Mouse (Mus musculus): Measurements from ENCODE around the gene Adipor1. TPM values are rescaled to one million over a fixed set of nuclear protein-coding genes. Genes with fewer than 3 reads are reported as not detected.

The Adipor1 gene
- 94.8 and 120 TPM in 2 replicates for polyA plus RNA-seq (2012)

DNA sequence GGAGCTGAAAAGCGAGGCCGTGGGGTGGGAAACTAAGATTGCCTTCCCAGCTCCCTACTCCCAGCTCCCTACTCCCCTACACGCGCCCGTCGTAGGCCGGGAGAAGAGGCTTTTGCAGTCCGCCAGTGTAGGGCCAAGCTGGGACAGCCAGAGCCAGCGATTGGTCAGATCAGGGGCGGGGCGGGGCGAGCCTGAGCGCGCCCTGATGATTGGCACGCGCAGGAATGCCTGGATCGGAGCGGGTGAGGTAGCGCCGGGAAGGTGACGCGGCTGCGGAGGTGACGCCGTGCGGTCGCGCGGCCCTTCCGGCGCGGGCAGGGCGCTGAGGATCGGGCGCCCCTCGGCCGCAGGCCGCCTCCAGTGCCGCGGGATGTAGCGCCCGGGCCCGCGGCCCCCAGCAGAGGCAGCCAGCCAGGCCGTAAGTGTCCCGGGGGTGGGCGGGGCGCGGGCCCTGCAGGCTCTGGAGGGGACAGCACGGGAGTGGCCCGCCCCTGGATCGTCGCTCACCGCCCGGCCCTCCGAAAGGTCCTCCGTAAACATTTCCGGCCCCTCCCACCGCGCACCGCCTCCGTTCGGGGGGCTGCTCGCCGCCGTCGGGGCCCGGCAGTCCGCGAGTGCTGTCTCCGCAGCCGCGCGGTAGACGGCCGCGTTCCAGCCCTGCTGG is at the start of gene Adipor1:
Gene Adipor1, plus strand, starts transcription at position 211 of the 664 bp plus-strand sequence.
- no peak for TF ChIP-seq GATA1 (IDR thresholded peaks at IDR 0.05; ENCODE audit: low read length)

DNA sequence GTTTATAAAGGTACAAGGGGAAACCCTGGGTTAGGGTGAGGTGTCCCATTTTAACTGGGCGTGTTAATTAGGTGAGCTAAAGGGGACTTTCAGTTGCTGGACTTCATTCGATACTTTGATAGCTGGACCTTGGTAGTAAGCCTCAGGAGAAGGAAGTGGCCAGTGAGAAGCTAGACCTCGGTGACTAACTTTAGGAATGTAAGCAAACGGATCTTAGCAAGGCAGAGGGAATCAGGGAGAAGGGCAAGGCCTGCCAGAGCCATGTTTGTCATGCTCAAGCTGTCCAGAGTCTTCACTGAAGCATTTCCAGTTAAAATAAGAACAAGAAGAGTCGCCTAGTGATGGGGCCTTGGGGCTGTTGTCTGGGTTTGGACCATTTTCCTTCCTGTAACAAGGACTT is 49.7 kb upstream of the Adipor1 start:
- no peak for TF ChIP-seq GATA1 (IDR thresholded peaks at IDR 0.05; ENCODE audit: low read length)

DNA sequence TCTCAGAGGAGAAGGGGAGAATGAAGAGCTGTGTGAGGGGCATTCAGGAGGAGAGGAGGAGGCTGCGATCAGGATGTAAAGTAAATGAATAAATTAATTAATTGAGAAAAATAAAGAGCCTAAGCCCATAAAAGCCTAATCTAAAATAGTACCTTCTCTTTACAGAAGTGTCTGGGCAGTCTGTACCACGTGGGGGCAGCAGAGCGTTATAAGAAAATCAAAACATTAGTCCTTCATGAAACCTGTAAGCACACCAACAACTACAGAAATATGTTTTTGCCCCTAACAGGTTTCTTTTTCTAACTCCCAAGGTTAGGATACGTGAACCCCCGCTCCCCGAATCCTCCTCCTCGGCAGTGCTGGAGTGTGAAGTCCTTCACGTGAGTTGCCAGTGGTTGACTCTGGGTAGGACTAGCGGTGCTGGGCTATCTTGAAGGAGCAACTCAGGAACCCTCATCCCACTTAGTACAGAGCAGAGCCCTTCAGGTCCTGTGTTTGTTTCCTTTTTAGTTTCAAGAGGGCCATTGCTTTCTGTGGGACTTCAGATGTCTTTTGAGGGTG is 46.3 kb upstream of the Adipor1 start:
- TF ChIP-seq GATA1 (IDR thresholded peaks at IDR 0.05; ENCODE audit: low read length): no peak

DNA sequence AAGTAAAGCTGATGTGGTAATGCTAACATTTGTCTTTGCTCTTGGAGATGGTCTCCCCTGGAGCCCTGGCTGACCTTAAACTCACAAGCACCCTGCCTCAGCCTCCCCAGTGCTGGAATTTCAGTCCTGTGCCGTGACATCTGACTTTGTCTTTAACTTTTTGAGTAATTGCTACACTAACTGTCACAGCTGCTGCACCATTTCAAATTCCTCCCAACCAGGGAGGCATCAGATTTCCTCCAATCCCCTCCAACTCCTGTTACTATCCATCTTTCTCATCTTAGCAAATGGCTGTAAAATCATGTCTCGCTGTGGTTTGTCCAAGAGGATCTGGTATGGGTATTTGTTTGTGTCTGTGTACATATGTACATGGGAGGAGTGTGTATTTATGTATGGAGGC is 41.1 kb upstream of the Adipor1 start:
- TF ChIP-seq GATA1 (IDR thresholded peaks at IDR 0.05; ENCODE audit: low read length): no peak

DNA sequence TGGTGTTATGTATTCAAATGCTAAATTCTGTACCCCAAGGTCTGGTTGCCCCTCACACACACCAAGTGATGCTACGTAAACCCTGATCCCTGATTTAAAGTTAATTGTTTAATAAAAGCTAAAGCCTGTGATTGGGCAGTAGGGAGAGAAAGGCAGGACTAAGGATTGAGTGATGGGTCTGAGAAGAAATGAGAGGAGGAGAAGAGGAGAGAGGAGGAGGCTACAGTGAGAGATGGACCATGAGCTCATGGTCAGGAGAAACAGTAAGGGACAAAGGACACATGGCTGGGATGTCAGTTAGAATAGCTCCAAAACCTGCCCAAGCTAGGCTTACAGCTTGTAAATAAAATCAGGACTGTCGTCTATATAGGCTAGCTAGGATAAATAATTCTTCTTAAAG is 34.1 kb upstream of the Adipor1 start:
- TF ChIP-seq GATA1 (IDR thresholded peaks at IDR 0.05; ENCODE audit: low read length): no peak

DNA sequence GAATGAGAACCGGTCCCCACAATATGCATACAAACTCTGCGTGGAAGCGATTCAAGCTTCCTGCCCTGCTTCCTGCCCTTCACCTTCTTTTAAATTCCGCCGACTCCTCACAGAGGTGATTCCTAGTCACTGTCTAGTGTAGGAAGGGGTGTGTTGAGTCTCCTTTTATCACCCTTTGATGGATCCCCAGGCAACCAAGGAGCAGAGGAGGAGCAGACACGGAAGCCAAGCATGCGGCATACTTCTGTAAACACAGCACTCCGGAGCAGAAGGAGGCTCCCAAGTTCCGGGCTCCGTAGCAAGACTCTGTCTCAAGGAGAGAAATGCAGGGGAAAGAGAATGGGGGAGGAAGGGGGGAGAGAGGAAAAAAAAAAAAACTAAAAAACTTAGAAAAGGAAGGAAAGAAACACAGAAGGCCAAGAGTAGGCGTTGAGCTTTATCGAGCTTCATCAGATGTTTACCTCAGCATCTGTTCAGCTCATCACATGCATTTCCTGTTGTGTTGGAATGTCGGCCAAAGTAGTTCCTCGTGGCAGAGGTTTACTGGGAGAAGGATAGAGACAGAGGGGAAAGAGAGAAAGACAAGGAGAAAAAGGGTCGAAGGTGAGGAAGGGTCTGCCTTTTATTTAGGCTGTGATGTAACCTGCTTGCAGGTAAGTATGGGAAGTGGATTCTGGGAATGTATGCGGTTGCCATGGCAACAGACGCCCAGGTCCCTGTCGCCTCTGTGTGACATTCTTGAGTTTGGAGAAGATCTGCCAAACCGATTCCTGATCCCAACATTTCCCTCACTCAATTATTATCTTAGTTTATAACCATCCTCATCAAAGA is 33.2 kb upstream of the Adipor1 start:
- no peak for TF ChIP-seq GATA1 (IDR thresholded peaks at IDR 0.05; ENCODE audit: low read length)

DNA sequence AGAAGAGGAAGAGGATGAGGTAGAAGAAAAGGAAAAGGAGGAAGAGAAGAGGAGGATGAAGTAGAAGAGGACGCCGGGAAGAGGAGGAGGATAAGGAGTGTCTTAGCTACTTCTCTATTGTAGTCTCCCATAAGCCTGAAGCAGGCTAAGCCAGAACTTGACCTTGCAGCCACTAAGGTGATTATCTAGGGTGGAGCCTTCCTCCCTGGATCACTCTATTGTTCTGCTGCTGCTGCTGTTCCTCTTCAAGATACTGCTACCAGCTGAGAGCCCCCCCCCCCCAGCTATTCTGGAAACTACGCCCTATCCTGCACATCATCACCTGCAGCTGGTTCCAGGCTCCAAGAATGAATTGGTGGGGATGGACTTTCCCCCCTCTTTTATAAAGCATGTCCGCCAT is 30.6 kb upstream of the Adipor1 start:
- TF ChIP-seq GATA1 (IDR thresholded peaks at IDR 0.05; ENCODE audit: low read length): no peak

DNA sequence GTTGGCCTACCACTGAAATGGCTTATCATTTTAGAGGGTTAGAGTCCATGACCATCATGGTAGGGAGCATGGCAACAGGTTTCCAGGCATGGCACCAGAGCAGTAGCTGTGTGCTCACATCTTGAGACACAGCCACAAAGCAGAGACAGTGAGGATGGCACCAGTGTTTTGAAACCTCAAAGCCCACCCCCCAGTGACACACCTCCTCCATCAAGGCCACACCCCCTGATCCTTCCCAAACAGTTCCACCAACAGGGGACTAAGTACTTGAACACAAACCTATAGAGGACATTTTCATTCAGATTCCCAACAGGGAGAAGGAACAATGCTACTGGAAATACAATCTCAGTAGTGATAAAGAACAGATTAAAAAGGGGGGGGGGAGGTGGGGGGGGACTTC is 30.0 kb upstream of the Adipor1 start:
- no peak for TF ChIP-seq GATA1 (IDR thresholded peaks at IDR 0.05; ENCODE audit: low read length)

DNA sequence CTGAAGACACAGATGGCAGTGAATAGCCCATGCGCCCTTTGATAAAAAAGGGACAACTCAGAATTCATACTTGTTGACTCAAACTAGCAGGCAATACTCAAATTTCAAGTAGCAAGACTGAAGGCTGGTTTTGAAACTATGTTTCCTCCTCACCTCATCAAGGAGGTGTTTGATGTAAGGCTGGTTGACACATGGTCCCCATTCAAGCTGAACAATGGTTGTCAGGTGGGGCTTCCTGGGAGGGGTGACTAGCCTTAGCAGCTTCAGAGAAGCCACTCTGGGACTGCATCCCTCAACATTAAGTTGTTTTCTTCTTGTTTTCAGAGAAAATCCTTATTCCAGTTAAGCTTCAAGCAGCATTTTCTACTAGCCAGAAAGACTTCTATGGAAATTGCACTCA is 29.5 kb upstream of the Adipor1 start, which contains the start of gene 4933406M09Rik:
Gene 4933406M09Rik, plus strand, starts transcription at position 275 of the 400 bp plus-strand sequence.
- TF ChIP-seq GATA1 (IDR thresholded peaks at IDR 0.05; ENCODE audit: low read length): no peak

DNA sequence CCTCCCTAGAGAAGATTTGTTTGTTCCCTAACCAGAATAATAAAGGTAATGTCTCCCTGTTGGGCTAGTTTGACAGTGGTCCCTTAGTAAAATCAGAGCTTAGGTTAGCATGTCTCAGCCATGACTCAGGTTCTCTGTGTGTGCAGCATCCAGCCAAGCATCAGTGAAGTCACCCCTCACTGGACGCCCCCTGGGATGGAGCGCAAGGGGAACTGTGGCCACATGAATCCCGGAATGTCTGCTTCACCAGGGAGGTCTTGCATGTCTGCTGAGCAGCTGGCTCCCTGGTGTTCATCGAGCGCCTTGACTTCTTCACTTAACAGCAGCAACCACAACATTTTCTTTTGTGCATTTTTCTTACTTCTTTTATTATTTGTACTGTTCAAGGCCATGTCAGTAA is 21.4 kb upstream of the Adipor1 start:
- no peak for TF ChIP-seq GATA1 (IDR thresholded peaks at IDR 0.05; ENCODE audit: low read length)

DNA sequence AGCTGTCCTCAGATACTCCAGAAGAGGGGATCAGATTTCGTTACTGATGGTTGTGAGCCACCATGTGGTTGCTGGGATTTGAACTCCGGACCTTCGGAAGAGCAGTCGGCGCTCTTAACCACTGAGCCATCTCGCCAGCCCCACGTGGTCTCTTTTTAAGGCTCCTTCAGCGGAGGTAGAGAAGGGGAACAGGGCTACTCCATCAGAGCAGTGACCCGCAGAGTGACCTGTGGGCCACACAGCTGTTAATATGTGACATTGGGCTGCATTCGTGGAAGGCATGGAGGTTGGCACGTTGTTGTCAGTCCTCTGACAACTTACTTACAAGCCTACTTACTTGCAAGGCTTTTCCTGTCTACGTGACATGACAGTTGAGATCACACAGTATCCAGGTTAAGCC is 17.0 kb upstream of the Adipor1 start:
- no peak for TF ChIP-seq GATA1 (IDR thresholded peaks at IDR 0.05; ENCODE audit: low read length)

DNA sequence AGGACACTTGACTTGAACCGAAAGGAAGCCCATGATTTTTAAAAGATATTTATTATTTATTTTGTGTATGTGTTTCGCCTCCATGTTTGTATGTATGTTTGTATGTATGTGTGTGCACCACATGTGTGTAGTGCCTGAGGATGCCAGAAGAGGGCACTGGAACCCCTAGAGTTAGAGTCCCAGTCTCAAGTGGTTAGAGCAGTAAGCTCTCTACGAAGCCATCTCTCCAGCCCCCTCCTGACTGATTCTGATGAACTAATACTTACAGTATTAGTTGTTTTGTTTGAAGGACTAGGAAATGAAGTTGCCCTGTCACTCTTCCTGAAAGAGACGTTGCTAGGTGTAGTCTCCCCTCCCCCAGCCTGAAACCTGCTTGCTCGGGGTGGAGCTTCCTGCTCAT is 15.4 kb upstream of the Adipor1 start:
- no peak for TF ChIP-seq GATA1 (IDR thresholded peaks at IDR 0.05; ENCODE audit: low read length)

DNA sequence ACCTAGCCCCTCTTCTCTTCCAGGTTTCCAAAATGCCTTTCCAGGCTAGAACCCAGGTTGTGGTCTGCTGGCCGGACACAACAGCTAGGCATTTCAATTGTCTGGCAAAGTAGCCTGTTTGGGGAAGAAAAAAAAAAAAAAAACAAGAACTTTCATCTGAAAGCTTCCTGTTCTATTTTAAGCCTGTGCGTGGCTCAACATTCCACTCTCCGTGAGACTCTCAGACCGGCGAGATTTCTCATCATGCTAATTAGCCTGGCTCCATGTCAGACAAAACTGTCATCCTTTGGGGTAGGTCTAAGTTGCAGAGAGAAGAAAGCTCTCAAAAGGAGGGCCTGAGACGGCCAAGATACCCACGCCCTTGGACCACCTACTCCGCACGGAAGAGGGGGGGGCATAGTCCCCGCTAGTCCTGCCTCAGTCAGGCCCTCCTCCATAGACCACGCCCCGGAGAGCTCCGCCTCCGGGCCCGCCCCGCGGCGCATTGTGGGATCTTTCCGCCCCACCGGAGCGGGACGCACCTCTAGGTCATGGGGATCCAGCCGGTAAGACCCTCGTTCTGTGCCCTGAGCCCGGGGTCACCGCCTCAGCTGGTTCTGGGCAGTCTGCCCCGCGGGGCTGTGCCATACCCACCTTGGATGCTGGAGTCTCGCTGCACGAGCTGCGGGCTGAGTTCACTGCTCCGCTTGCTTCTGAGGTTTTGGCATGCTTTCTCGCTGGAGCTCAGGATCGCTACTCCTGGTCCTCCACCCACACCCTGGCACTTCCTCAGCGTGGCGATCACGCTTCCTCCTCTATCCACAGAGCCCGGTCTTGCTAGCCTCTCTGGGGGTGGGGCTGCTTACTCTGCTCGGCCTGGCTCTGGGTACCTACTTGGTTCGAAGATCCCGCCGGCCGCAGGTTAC is 9.4 kb upstream of the Adipor1 start, which contains the start of gene Cyb5r1:
Gene Cyb5r1, plus strand, starts transcription at position 51 of the 905 bp plus-strand sequence.
- TF ChIP-seq GATA1 (IDR thresholded peaks at IDR 0.05; ENCODE audit: low read length): no peak

DNA sequence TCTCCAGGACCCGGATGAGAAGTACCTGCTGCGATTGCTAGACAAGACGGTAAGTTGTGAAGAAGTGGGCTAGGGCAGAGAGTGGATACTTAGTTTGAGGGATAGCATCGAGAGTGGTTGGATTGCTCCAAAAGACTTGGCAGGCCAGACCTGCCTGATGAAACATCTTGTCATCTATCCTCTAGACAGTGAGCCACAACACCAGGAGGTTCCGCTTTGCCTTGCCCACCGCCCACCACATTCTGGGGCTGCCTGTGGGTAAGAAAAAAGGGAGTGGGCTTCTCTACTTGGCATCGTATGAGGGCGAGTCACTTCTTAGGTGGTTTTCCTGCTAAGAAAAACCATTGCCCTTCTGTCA is 8.8 kb upstream of the Adipor1 start:
- TF ChIP-seq GATA1 (IDR thresholded peaks at IDR 0.05; ENCODE audit: low read length): no peak

DNA sequence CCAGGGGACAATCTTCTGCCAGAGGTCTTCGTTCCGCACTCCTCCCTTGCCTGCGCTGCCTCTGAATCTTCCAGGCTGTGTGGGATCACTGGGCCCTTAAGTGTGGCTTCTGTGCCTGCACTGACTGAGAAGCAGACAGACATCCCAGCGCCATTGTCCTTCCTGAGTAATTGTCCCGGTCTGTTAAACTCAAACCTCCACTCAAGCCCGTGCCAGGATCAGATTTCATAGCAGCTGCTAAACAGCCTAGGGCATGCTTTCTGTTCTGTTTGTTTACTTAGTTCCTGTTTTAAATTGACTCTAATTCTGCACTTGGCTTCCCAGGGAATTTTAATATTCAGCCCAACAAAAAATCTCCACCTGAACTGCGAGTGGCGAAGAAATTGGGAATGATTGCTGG is 7.1 kb upstream of the Adipor1 start:
- TF ChIP-seq GATA1 (IDR thresholded peaks at IDR 0.05; ENCODE audit: low read length): no peak

All from G1E-ER4 (cell line).